Mouse (Mus musculus) erythroblast, embryonic 14.5 days (primary cell): ENCODE data around the gene Hrh2. TPM values are rescaled to one million over a fixed set of nuclear protein-coding genes. Genes with fewer than 3 reads are reported as not detected.

Experiments
- H3K27me3 ChIP-seq: 2 replicates; pipeline ENCODE4 v1.6.1; 2012; ENCODE audit warnings: inconsistent platforms; ENCODE audit not compliant: control insufficient read depth
- H3K36me3 ChIP-seq: 2 replicates; pipeline ENCODE4 v1.6.1; 2012; ENCODE audit warnings: mild to moderate bottlenecking, inconsistent platforms; ENCODE audit not compliant: control insufficient read depth
- H3K4me1 ChIP-seq: 2 replicates; pipeline ENCODE4 v1.6.1; 2012; ENCODE audit warnings: inconsistent platforms; ENCODE audit not compliant: control insufficient read depth
- H3K4me3 ChIP-seq: replicated peaks from 2 replicates; pipeline ENCODE3; 2012; ENCODE audit warnings: moderate library complexity, mild to moderate bottlenecking, inconsistent platforms
- H3K9me3 ChIP-seq: 2 replicates; pipeline ENCODE4 v1.6.1; 2012; ENCODE audit warnings: low read length, inconsistent platforms, mixed read lengths; ENCODE audit not compliant: control insufficient read depth
- GATA1 ChIP-seq: IDR thresholded peaks from 2 replicates; pipeline ENCODE4 v1.6.1; 2012; ENCODE audit warnings: low read length, inconsistent platforms, mixed read lengths
- TAL1 ChIP-seq: IDR thresholded peaks from 3 replicates; pipeline ENCODE4 v1.6.1; 2012; ENCODE audit warnings: low read length, inconsistent platforms, mixed read lengths
- polyA plus RNA-seq: library from polyadenylated mRNA; stranded (reverse); fragments of >175 nt; gene quantifications from 2 replicates; pipeline ENCODE4 v1.2.3, GENCODE M21; 2012

Hrh2 gene
- polyA plus RNA-seq, 1 experiment: not detected

DNA sequence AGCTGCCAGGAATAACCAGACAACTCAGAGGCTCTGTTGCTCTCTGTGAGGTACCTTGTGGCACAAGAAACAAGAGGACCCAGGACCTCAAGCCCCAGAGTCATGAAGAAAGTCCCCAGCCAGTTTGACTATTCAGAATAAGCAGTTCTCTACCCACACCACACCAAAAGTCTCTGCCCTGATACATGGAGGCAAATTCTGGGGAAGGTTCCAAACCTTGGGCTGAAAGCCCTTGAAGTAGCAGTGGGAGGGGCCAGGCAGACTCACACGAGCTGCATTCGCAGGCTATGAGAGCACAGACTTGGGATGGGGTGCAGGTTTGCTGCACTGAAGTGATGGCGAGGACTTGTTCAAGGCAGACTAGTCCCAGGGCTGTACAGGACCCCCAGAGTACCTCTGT, 20.2 kb upstream of the Hrh2 start:
- TF ChIP-seq TAL1 (no peak), GATA1 (no peak)
- no peak overlapping the region for H3K4me3 ChIP-seq
- H3K27me3 ChIP-seq: no peaks in the 10 kb centered on the region
- H3K9me3 ChIP-seq: peaks cover 16% of the 10 kb centered on the region
- H3K4me1 ChIP-seq: no peaks in the 10 kb centered on the region
- H3K36me3 ChIP-seq: no peaks in the 10 kb centered on the region

DNA sequence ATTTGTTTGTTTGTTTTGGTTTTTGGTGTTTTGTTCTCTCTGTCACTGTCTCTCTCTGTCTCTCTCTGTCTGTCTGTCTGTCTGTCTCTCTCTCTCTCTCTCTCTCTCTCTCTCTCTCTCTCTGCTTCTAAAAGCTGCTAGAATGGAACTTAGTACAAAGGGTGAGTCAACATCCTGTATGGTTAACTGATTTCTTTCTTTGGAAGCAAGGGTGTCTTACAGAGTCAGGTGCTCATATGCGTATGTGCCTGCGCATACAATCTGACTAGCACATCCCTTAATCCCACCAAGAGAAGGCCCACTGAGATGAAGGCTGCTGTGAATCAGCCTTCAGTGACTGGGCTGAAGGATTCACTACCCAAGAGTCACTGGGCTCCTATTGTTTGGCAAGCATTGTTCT, 18.0 kb upstream of the Hrh2 start:
- H3K36me3 ChIP-seq: no peaks in the 10 kb centered on the region
- no peaks in the 10 kb centered on the region for H3K27me3 ChIP-seq
- no peaks in the 10 kb centered on the region for H3K4me1 ChIP-seq
- no peak overlapping the region for H3K4me3 ChIP-seq
- peaks cover 16% of the 10 kb centered on the region for H3K9me3 ChIP-seq
- no peak for TF ChIP-seq TAL1
- no peak for TF ChIP-seq GATA1

DNA sequence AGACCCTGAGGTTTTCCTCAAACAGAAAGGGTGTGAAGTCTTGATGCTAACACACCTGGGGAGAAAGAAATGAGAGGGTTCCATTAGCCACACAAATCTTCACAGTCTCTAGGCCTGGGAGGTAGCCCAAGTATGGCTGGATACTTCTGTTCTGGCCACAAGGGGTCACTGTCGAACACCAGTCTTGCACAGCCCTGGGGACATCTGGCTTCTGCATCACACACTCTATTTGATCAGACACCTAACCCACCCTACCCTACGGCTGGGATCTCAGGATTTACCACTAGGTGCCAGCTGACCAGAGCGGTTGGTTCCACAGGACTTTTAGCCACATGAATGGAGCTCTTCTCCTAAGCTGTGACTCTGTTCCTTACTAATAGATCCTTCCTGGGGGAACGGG, 17.2 kb upstream of the Hrh2 start:
- no peak overlapping the region for H3K4me3 ChIP-seq
- no peaks in the 10 kb centered on the region for H3K4me1 ChIP-seq
- no peaks in the 10 kb centered on the region for H3K36me3 ChIP-seq
- TF ChIP-seq GATA1 (no peak), TAL1 (no peak)
- no peaks in the 10 kb centered on the region for H3K27me3 ChIP-seq
- peaks cover 16% of the 10 kb centered on the region for H3K9me3 ChIP-seq

DNA sequence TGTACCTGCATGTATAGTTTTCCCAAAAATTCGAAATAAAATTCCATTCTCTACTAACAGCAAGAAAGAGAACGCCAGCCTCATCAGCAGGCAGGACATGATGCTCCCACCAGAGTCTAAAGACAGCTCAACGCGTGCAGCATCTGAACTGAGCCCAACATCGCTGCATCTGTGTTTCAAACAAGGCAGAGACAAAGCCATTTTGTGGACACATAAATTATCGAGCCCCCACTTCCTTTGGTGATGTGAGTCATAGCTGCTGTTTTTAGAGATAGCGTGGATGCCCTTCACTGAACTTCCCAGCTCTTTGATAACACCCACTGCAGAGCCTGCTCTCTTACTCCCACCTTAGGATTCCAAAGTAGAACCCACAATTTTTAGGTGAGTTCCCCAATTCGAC, 16.5 kb upstream of the Hrh2 start:
- no peaks in the 10 kb centered on the region for H3K36me3 ChIP-seq
- no peak overlapping the region for H3K4me3 ChIP-seq
- no peaks in the 10 kb centered on the region for H3K27me3 ChIP-seq
- H3K4me1 ChIP-seq: no peaks in the 10 kb centered on the region
- H3K9me3 ChIP-seq: peaks cover 16% of the 10 kb centered on the region
- TF ChIP-seq GATA1 (no peak), TAL1 (no peak)

DNA sequence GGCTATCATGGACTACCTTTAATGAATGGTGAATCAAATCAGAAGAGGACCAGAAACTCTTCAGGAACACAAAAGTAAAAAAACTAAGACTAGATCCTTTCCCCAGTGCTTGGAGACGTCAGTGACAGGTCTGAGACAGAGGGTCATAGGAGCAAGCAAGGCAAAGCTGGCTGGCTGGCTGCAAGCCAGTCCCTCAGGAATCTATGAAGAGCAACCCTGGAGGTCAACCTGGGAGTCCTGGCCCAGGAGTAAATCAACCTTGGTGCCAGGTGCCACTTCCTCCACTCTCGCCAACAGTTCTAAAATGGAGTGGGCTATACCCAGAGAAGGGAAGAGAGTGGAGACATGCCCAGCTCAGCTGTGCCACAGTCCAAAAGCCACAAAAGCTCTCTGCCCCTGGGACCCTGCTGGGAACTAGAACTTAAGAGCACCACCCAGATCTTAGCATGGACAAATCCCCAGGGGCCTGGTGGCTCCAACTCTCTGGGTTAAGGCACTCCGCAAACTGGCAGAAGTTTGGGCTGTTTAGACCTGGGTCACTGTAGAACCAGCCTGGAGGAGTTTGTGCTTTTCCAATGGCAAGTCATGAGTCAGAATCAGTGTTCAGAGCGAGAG, 15.4 kb upstream of the Hrh2 start:
- Histone ChIP-seq H3K4me3 (no peak overlapping the region), H3K27me3 (no peaks in the 10 kb centered on the region), H3K9me3 (peaks cover 16% of the 10 kb centered on the region), H3K36me3 (no peaks in the 10 kb centered on the region), H3K4me1 (no peaks in the 10 kb centered on the region)
- TF ChIP-seq GATA1 (no peak), TAL1 (no peak)

DNA sequence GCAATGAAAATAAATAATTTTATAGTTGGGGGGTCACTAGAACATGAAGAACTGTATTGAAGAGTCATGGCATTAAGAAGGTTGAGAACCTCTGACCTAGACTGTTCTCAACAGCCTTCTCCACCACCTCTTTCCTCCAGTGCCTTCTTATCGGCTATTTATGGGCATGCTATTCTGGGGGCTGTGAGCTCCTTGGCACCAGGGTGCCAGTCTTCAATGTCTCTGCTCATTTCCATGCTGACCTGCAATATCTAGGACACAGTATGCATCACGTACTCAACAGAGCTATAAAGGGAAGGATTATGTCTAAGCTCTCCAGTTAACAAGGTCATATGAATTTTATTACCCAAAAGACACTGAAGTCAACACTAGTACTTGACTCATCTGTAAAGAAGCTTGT, 14.6 kb upstream of the Hrh2 start:
- peaks cover 11% of the 10 kb centered on the region for H3K9me3 ChIP-seq
- no peaks in the 10 kb centered on the region for H3K4me1 ChIP-seq
- no peaks in the 10 kb centered on the region for H3K36me3 ChIP-seq
- TF ChIP-seq TAL1 (no peak), GATA1 (no peak)
- H3K4me3 ChIP-seq: no peak overlapping the region
- no peaks in the 10 kb centered on the region for H3K27me3 ChIP-seq

DNA sequence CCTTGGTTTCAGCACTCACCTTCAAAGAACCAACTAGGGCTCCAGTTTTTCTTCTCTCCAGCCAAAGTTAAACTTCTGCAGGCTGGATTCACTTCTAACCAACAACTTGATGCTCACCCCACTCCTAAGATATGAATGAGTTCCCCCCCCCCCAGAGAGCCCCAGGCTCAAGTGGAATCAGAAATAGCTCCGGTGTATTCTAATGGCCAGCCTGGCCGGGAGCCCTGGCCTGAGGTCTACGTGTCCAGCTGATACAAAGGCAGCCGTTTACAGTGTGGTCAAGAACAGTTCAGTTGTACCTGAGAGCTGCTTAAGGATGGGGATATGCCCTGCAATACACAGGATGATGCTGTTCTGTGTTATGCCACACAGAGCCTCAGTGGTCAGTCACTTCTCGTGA, 13.3 kb upstream of the Hrh2 start:
- no peak for TF ChIP-seq GATA1
- TF ChIP-seq TAL1: no peak
- H3K4me3 ChIP-seq: no peak overlapping the region
- no peaks in the 10 kb centered on the region for H3K4me1 ChIP-seq
- H3K27me3 ChIP-seq: no peaks in the 10 kb centered on the region
- H3K36me3 ChIP-seq: no peaks in the 10 kb centered on the region
- peaks cover 7% of the 10 kb centered on the region for H3K9me3 ChIP-seq

DNA sequence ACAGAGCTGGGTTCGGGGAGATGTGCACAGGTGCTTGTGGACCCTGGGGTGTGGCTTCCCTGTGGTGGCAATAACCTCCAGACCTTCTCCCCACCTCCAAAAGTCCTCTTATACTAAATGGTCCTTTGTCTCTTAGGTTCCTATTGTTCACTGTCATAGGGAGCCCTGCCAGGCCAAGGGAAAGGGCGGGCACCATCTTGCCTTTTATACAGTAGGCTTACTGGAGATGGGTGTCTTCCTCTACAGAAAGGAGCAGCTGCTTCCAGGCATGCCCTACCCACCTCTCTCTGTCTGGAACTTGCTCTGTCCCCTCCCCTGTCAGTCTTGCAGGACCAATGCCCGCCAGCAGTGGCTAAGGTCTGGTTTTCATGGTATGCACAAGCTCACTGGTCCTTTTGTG, 12.0 kb upstream of the Hrh2 start:
- Histone ChIP-seq H3K27me3 (no peaks in the 10 kb centered on the region), H3K4me1 (no peaks in the 10 kb centered on the region), H3K36me3 (no peaks in the 10 kb centered on the region), H3K9me3 (no peaks in the 10 kb centered on the region; the same call in 1 of the 2 replicates), H3K4me3 (no peak overlapping the region)
- no peak for TF ChIP-seq TAL1
- TF ChIP-seq GATA1: no peak

DNA sequence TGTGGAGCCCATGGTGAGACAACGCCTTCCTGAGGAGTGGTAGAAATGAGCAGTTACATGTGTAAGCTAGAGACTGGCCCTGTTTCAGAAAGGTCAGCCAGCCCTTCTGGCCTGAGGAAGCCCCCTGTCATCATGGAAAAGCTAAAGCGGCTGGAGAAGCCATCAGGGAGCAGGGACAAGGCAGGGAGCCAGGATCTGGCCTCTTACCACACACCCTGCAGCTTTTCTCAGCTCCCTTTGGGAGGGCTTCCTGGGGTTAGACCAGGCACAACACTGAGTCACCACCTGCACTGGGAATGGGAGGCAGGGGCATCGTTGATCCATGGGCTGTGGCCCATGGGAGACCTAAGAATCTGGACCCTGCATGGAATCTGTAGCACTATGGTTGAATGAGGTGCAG, 11.5 kb upstream of the Hrh2 start:
- Histone ChIP-seq H3K9me3 (no peaks in the 10 kb centered on the region), H3K4me3 (no peak overlapping the region), H3K36me3 (no peaks in the 10 kb centered on the region), H3K27me3 (no peaks in the 10 kb centered on the region), H3K4me1 (no peaks in the 10 kb centered on the region)
- TF ChIP-seq GATA1 (no peak), TAL1 (no peak)

DNA sequence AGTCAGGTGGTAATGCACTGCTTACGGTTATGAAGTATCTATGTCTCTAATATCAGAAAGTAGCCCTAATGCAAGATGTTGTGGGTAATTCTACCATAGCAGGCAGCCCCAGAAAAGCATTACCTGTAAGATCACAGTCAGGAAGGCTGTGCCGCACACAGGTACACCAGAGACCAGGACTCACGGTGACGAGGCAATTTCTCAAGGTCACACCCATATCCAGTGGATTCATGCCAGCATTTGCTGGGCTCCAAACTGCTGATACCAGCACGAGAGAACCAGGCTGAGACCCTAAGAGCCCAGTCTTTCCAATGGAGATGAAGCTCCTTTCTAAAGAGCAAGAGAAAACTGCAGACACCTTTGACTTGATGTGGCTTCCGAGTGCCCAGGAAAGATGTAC, 10.6 kb upstream of the Hrh2 start:
- TF ChIP-seq TAL1 (no peak), GATA1 (no peak)

More for the DNA sequence above, 10.6 kb upstream of the Hrh2 start:
- H3K9me3 ChIP-seq: no peaks in the 10 kb centered on the region
- no peaks in the 10 kb centered on the region for H3K27me3 ChIP-seq
- no peaks in the 10 kb centered on the region for H3K4me1 ChIP-seq
- H3K4me3 ChIP-seq: no peak overlapping the region
- H3K36me3 ChIP-seq: no peaks in the 10 kb centered on the region
